Mouse (Mus musculus) E14TG2a.4 (cell line): ENCODE measurements at regions not wholly inside any gene's neighbourhood (a gene's known extent, or its start where the extent isn't known, plus 50 kb on each side); places are given as distances from the start of the nearest gene placed in this dataset.

ENCODE experiments used
- CTCF ChIP-seq: conservative IDR thresholded peaks from 2 replicates; pipeline ENCODE4 v1.5.1; 2014; ENCODE audit warnings: low read length
- NANOG ChIP-seq: IDR thresholded peaks from 2 replicates; pipeline ENCODE4 v1.6.1; 2014; ENCODE audit warnings: borderline replicate concordance, low read length, mixed read lengths
- POU5F1 ChIP-seq: IDR thresholded peaks from 2 replicates; pipeline ENCODE4 v1.6.1; 2014; ENCODE audit warnings: low read length, borderline replicate concordance

GRCm38 (mm10) chr8:128106569-128106968 lies 251.8 kb upstream of the Nrp1 start:
- TF ChIP-seq CTCF: no peak
- no peak for TF ChIP-seq NANOG
- TF ChIP-seq POU5F1: no peak
